Mouse (Mus musculus) regulatory T cell (primary cell): ENCODE results near the gene Dalrd3.
"Not testable (repeated sequence)": the region's sequence is repeated elsewhere in the genome, so short reads cannot be mapped to it uniquely, and the experiment has no call there.

ENCODE experiments used
- in situ Hi-C: fragments of 300-600 bp; cut with MboI, MseI; formaldehyde crosslinking; loops from one replicate; pipeline ENCODE4 v1.15.1; 2025; ENCODE audit warnings: high pct_unique_total_duplicates

The Dalrd3 gene

DNA sequence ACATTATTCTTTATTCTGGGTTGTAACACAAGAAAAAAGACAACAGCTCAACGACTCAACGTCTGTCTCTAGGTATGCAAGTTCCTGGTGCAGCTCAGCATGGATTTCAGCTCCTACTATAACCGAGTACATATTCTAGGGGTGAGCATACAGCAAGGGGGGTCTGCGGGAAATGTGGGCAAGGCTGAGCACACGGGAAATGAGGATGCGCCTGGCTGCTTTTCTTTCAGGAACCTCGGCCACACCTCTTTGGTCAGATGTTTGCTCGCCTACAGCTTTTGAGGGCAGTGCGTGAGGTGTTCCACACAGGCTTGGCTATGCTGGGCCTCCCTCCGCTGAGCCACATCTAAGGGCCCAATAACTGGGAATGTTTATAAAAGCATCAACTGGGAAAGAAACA lies 2.6 kb downstream of the Dalrd3 start:
- in situ Hi-C loops = no loop called here

DNA sequence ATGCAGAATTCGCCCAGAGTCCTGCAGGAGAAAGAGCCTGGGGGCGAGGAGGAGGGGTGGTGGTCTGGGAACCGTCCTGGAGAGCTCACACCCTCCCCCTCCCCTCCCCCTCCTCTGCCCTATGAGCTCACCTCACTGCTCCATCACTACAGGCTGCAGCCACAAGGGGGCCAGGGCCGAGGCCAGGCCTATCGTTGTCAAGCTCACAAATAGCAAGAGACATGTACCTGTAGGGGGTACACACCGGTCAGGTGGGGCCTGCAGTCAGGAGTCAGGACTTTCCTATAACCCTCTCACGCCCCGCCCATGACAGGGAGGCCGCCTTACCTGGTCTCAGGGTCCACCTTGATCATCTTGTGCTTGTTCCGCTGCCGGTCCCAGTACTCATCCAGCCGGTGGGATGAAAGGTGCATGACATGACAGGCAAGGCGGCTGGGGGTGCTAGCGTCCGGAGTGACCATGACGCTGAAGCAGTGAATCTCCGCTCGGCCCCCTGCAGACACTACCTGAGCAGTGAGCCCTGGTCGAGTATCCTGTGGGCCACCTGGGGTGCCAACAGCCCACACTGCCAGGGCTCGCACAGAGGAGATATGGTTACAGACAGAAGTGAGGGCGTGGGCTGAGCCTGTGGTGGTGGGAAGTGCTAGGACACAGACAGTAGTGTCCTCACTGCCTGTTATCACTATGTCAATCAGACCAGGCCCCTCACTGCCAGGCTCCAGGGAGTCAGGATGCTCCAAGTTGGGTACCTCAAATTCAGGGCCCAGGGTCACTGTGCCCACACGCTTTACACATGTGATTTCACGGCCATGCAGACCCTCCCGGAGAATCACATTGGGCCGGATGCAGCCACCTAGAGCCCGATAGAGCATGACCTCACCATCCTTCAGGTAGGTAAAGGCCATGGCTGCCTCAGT lies 4.3 kb downstream of the Dalrd3 start:
- in situ Hi-C loops = no loop called here

DNA sequence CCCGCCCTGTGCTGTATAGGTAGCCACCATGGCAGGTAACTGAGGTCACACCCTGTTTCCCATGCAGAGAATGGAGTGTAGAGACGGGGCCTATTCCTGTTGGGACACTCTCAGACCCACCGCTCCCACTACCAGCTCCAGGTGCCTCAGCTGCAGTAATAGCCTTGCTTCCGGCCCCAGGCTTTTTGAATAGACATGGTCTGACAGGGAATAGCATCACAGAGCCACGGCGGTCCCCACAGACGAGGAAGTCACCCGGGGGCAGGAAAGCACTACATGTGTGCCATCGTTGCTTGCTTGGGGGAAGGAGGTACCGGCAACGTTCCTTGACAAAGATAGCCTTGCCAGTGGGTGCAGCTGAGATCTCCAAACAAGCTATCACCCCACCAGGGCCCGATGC lies 5.2 kb downstream of the Dalrd3 start:
- in situ Hi-C loops = loop anchor here (5.0 kb wide), 1 partner anchor 482 kb away; the partner anchor contains the start of gene Trex1

DNA sequence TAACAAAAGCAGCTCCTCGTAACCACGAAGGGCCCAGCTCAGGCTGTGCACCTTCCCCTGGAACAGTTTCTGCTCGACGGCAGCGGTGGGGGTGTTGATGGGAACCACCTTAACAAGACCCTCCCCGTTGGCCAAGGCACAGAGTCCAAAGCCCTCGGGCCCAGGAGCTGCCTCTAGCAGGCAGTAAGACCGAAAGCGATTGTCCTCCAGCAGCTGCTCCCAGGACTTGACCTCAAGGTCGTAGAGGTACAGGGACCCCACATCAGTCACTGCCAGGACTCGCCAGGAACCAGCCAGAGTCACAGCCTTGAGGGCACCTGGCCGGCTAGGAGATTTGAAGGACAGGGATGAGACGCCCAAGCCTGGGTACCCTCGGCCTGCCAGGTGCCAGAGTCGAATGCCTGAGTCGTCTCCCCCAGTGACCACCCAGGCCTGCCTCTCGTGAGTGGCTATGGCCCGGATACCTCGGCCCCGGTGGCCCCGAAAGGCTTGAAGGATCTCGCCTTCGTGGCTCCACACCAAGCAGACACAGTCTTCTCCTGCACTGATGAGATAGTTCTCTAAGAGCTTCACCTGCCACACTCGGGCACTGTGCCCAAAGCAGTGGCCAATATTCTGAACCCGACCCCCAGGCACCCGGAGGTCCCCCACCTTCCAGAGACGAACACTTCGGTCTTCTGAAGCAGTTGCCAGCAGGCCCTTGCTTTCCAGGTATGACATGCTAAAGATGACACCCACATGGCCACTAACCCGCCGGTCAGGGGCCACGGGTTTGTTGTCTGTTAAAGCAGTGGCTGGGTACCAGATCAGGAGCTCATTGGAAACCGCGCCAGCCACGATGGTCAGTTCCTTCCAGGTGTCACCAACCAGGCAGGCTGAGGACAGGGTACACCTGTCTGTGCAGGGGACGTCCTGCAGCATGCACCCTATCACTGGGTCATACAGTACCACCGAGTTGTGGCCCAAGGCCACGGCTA lies 5.9 kb downstream of the Dalrd3 start:
- in situ Hi-C loops = loop anchor here (5.0 kb wide), 1 partner anchor 482 kb away; the partner anchor contains the start of gene Trex1

DNA sequence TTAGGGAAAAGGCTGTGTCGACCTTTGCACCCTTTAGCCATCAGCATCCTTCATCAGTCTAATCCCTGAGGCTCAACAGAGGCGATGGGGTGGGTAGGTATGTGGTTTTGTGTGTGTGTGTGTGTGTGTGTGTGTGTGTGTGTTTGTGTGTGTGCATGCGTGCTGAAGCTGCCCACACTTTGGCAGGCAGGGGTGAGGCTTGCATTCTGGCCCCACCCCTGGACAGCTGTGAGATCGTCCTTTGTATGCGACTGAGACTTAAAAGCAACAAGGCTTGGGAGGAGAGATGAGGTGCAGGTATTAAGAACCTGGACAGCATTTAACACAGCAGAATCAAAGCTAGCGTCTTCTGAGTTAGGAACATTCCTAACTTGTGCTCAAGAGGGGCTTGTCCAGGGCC lies 7.3 kb downstream of the Dalrd3 start:
- in situ Hi-C loops = loop anchor here (5.0 kb wide), 1 partner anchor 480 kb away; the partner anchor contains the start of gene Trex1

DNA sequence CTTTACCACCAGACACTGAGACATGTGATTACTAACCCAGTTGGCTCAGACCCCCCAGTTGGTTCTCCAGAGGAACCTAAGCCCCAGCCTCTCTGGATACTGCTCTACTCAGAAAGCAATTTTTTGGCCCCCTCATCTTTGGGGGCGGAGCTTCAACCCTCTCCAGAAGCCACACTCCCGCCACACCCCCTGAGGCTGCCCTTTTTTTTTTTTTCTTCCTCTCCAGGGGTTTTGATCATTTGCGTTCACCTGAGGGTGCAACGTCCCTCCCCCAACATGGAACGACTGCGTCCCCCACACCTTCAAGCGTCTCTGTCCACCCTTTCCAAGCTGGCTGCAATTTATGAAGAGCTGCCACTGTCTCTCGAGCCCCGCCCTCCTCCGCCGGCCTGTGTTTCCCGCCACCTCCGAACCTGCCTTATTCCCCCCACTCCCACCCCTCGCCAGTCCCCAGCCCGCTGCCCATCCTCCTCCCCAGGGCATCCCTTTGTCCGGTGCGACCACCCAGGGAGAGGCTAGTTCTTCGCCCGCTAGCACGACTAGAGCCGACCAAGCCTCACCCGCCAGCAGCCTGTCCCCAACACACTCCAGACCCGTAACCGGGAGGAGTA lies 8.4 kb downstream of the Dalrd3 start:
- in situ Hi-C loops = loop anchor here (5.0 kb wide), 1 partner anchor 479 kb away; the partner anchor contains the start of gene Trex1

DNA sequence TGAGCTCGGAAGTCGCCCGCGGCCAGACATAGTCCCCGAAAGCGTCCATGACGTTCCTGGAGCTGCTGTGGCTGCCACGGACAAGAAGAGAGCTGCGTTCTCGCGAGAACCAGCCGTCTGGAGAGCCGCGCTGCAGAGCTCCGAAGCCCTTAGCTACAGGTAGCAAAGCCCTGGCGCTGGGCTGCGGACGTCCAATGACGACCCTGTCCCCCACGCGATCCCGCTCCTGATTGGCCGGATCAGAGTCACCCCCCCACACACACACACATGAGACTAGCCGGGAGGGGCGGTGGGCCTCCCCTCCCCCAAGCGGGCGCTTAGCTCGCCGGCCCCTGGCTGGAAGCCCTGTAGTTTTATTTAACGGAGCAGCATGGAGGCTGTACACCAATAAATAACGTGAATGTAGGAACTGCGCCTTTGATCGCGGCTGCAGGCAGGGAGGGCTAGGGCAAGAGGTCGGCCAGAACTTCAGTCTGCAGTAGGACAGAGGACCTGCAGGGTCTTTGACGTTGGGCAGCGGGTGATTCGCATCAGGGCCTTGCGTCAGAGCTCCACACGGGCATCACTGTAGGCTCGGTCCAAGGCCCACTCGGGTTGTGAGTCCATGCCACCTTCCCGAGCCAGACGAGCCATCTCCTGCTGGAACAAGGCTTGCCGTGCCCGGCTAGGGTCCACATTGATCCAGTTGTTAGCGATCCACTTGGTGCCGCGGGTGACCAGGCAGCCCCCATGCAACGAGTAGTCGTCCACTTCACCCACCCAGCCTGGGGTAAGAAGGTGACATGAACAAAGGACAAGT lies 9.1 kb downstream of the Dalrd3 start, which contains the start of gene Wdr6:
Wdr6 (minus strand) TSS at position 195 of the 799 bp plus-strand sequence.
- in situ Hi-C loops = loop anchor here (5.0 kb wide), 1 partner anchor 479 kb away; the partner anchor contains the start of gene Trex1

DNA sequence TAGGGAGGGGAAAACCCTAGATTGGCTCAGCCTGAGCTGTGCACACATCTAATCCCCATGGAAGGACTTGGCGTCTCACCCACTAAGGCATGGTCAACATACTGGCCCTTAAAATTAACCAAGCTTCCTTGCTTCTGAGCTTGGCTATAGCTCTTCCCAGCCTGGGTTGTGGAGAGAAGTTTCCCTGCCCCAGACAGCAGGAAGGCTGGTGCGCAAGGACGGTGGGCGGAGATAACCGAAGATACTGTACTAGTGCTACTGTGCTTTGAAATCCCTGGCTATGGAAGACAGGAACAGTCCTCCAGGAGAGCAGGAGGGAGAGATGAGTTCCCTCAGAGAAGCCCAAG lies 9.6 kb downstream of the Dalrd3 start:
- in situ Hi-C loops = loop anchor here (5.0 kb wide), 1 partner anchor 478 kb away; the partner anchor contains the start of gene Trex1

DNA sequence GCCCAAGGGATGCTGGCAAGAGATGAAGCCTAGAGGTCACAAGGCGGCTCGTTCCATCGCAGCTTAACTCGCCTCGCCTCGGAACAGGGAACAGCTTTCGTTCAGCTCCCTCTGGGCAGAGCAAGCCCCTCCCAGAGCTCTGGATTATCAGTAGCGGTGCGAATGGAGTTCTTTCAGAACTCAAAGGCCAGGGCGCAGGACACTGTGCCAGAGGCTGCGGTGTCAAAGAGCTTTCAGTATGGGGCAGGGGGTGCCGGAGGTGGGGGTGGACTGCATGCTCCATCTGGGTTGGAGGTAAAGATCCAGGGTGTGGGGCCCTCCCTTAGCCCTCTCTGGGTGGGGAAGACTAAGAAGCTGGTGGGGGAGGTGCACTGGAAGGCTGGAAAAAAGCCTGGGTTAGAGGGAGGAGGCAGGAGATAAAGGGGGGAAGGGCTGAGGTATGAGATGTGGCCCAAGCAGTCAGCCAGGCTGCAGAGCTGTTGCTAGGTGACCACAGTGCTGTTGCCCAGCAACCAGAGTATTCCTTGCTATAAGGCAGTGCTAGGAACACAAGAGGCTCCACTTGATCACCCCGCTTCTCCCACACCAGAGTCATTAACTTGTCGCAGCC lies 18.0 kb downstream of the Dalrd3 start:
- in situ Hi-C loops = no loop called here

DNA sequence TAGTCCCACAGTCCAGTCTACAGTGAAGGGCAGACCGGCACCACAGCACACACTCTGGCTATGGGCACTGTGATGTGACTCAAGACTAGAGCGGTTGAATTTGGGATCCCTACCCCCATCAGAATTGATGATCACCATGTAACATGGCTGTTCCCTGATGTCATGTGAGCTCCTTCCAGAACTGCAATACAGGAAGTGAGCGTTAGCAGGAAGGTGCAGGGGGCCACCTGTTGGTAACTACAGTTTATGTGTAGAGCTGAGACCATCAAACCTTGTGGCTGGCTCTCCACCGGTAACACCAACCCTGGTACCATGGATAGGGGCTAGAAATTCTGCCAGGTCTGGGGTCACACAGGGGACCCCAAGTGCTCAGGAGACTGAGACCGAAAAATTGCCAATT lies 19.5 kb downstream of the Dalrd3 start:
- in situ Hi-C loops = no loop called here

DNA sequence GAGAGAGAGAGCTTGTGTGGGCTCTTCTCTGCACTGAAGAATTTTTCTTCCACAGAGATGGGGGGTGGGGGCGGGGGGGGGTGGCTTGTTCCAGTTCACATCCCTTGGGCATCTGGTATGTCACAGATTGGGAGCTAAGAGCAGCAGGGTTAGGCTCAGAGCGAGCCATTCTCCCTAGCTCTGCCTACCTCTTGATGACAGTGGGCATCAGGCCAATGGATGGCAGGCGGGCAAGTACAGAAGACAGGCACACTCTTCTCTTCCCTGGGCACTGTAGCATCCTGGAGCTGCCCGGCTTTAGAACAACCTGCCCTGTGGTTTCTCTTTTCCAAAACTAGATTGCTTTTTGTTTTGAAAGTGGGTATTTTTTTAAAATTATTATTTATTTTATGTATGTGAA lies 21.8 kb downstream of the Dalrd3 start:
- in situ Hi-C loops = no loop called here

DNA sequence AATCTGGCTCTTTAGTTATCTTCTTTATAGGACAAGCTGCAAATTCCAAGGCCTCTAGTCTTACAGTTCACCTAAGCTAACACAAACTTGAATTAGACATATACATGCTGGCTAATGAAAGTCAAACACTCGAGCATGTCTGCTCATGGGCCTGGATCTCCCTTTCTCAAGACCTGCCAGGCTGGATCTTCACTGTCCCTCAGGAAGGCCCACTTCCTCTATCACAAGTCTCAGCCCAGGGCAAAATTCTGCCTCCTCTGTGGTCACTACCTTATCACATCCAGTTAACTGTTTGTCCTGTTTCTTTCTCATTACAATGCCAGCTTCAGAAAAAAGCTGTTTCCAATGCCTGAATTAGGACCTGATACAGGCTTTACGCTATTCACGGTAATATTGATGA lies 24.7 kb downstream of the Dalrd3 start:
- in situ Hi-C loops = no loop called here

DNA sequence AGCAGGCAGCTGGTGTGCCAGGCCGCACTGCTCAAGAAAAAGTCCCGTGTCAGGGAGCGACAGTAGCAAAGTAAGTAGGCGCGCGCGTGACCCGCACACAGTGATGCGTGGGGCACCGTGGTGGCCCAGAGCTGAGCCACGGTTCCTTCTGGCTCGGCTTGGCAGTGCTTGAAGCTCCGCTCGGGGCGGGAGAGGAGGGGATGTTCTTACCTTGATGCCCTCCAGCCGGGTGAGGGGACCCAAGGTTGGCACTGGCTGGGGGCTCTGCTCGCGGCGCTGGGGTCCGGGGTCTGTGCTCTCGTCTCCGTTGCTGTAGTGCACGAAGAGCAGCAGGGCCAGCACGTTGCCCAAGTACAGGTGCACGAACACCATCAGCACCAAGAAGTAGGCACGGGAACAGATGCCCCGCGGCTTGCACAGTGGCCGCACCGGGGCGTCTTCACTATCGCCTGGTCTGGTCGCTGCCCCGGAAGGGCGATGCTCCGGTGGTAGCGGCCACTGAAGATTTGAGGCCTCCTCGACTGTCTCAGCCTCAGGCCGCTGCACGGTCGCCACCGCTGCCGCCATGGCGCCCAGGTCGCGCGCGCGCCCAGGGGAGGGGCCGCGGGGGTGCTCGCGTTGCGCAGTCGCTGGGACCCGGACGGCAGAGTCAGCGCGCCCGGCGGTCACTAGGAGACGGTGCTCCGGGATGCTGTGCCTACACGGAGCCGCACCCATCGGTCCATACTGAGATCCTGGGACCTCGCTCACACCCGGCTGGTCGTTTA lies 27.5 kb downstream of the Dalrd3 start, which contains the start of gene P4htm:
P4htm (minus strand) TSS at position 670 of the 767 bp plus-strand sequence.
- in situ Hi-C loops = no loop called here

DNA sequence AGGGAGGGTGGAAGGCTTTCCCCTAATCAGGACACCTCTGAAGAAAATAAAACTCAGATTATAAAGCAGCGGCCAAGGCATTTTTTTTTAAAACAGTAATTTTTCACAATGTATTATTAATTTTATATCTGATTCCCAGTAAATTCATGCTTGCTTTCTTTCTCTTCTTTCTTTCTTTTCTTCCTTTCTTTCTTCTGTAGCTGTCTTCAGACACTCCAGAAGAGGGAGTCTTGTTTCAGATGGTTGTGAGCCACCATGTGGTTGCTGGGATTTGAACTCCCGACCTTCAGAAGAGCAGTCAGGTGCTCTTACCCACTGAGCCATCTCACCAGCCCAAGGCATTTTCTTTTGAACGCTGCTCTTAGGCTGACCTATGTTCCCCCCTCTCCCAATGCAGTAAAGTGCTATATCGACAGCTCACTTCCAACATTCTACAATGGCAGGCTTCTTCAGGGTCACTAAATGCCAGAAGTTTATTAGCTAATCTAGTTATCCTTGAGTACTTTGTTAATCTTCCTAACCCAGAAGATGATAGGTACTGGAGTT lies 29.4 kb downstream of the Dalrd3 start:
- in situ Hi-C loops = no loop called here

DNA sequence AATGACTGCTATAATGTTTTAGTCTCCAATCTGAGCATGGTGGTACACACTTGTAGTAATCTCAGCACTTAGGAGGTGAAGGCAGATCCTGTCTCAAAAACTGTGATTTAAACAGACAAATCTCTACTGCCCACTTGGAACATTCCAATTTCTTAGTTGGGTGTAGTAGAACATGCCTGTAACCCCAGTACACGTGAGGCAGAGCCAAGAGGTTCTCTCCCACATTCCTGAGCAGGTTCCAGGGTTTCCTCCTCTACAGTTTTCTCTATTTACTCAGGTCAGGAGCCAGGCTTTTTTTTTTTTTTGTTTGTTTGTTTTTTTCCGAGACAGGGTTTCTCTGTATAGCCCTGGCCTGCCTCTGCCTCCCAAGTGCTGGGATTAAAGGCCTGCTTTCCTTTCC lies 30.3 kb downstream of the Dalrd3 start:
- in situ Hi-C loops = no loop called here

DNA sequence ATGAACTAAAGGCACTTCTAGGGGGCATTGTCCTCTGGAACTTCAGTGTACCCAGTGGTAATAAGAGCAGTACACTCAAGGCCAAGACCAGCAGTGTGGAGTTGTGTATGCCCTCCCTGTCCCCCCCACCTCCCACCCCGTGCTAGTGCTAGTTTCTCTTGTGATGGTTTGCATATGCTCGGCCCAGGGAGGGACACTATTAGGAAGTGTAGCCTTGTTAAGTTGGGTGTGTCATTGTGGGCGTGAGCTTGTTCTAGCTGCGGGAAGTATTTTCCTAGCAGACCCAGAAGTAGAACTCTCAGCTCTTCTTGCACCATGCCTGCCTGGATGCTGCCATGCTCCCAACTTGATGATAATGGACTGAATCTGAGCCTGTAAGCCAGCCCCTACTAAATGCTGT lies 32.3 kb downstream of the Dalrd3 start:
- in situ Hi-C loops = no loop called here

DNA sequence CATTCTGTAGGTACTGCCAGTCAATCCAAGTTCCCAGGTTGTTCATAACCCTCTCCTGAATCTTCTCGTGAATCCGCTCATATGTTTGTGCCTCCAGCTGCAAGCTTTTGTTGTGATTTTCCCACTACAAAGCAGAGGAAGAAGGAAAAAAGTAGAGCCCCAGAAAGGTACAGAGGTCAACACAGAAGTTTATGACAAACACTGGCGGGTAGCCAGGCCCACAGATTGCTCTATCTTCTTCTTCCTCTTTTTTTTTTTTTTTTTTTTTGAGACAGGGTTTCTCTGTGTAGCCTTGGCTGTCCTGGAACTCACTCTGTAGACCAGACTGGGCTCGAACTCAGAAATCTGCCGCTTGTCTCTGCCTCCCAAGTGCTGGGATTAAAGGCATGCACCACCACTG lies 38.2 kb downstream of the Dalrd3 start:
- in situ Hi-C loops = not testable (repeated sequence)

DNA sequence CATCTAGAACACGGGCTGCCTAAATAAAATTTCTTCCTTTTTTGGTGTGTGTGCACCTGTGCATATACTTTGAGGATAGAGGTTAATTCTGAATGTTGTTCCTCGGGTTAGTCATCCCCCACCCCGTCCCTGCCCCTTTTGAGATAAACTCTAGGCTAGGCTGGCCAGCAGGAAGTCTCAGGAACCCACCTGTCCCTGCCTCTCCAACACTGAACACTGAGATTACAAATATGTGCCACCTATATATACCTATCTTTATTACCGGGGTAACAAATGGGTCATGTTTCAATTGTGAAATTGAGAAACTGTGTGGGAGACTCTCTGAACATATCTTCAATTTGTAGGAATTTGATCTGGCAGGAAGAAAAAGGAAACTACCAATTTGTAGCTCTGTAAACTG lies 39.2 kb downstream of the Dalrd3 start:
- in situ Hi-C loops = no loop called here

DNA sequence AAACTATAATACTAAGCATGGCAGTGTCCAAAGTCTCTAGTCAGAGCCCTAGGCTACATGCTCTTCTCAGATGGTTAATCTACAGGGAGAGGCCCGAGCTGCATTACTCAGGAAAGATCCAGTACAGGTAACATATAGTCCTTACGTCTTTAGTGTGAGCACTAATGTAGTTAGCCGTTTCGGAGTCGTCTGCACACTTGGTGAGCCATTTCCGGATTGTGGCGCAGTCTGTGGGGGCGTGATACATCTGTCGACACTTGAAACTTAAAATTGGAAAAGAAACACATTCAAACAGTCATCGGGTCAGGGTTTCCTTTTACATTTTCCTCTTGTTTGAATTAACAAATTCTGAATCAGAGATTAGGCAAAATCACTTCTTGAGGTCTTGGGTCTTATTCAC lies 41.8 kb downstream of the Dalrd3 start:
- in situ Hi-C loops = no loop called here
